Mouse (Mus musculus) intestine, embryonic 16.5 days (tissue): Measurements from ENCODE around the gene Slc4a2. TPM values are rescaled to one million over a fixed set of nuclear protein-coding genes. Genes with fewer than 3 reads are reported as not detected.

Source experiments
- ATAC-seq: fragments of 200-750 bp; cut with Nextera tagmentation; 2 replicates; pipeline ENCODE4 v1.8.0; 2017; ENCODE audit warnings: moderate TSS enrichment, moderate library complexity
- H3K27ac ChIP-seq: fragments of 300-500 bp; sonication (generic); 2 replicates; pipeline ENCODE4 v1.5.1; 2014; ENCODE audit warnings: mild to moderate bottlenecking, low read length
- H3K27me3 ChIP-seq: fragments of 300-500 bp; sonication (generic); replicated peaks from 2 replicates; pipeline ENCODE4 v1.6.1; 2014; ENCODE audit warnings: low read length, control low read depth, mixed read lengths; ENCODE audit not compliant: control insufficient read depth, insufficient read depth
- H3K36me3 ChIP-seq: fragments of 300-500 bp; sonication (generic); 2 replicates; pipeline ENCODE4 v1.6.1; 2014; ENCODE audit warnings: low read length, control low read depth; ENCODE audit not compliant: control insufficient read depth, insufficient read depth
- H3K4me1 ChIP-seq: fragments of 300-500 bp; sonication (generic); 2 replicates; pipeline ENCODE4 v1.6.1; 2014; ENCODE audit warnings: low read length, control low read depth, mixed read lengths; ENCODE audit not compliant: control insufficient read depth, insufficient read depth
- H3K4me2 ChIP-seq: fragments of 300-500 bp; sonication (generic); 2 replicates; pipeline ENCODE4 v1.6.1; 2014; ENCODE audit warnings: low read depth, low read length, control low read depth
- H3K4me3 ChIP-seq: fragments of 300-500 bp; sonication (generic); 2 replicates; pipeline ENCODE4 v1.5.1; 2014; ENCODE audit warnings: mild to moderate bottlenecking, low read length
- H3K9ac ChIP-seq: fragments of 300-500 bp; sonication (generic); 2 replicates; pipeline ENCODE4 v1.6.1; 2014; ENCODE audit warnings: low read depth, low read length
- H3K9me3 ChIP-seq: fragments of 300-500 bp; sonication (generic); 2 replicates; pipeline ENCODE4 v1.6.1; 2016; ENCODE audit warnings: low read length, control low read depth; ENCODE audit not compliant: control insufficient read depth
- WGBS: fragments of 180-500 bp; shearing (Covaris S2); extraction: QIAGEN DNeasy Blood & Tissue Kit; methylation state at CpG from one replicate; pipeline ENCODE4 v1.1.7; 2014; 5-methylcytosine and 5-hydroxymethylcytosine counted together
- polyA plus RNA-seq: library from polyadenylated mRNA; unstranded; fragments of >200 nt; fragmentation: Nextera tagmentation; extraction: Ambion mirVana; gene quantifications from 2 replicates; pipeline ENCODE4 v1.2.1, GENCODE M21; 2015

Gene Slc4a2
- polyA plus RNA-seq, 1 experiment from 2014 or later: 52.7 TPM

DNA sequence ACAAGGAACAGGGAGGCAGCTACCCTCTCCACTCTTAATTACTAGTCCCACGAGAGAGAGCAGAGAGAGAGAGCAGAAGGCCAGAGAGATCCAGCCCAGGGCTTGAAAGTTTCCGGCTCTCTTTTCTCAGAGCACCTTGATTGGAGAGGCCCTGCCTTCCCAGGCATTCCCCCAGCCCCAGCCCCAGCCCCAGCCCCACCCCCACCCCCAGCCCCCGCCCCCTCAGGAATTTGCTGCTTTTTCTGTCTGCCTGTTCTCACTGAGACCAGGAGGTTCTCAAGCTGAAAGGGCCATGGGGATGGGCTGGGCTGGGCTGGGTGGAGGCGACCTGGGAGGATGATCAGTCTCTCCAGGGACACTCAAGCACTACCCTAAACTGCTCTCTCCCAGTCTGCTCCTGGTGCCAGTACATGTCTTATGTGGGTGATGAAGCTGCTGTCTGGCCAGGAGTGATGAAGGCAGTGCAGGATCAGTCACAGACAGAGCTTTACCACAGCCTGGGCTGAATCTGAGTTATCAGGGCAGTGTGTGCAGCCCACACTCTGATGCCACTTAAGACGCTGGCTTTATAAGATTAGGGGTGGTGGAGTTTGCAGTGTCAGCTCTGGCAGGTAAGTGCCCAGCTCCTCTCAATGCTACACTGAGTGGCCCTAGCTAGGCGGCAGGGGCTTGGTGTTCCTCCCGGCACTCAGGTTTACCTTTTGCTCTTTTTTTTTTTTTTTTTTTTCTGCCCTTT is 49.4 kb downstream of the Slc4a2 start:
- Histone ChIP-seq H3K4me3 (no peak overlapping the region), H3K4me1 (peaks cover 35% of the 10 kb centered on the region), H3K9me3 (no peaks in the 10 kb centered on the region), H3K27ac (no peak overlapping the region), H3K36me3 (0 out of 2 replicates have a peak, but pooled peaks cover 4% of the 10 kb centered on the region), H3K27me3 (peaks cover 6% of the 10 kb centered on the region; the same call in 1 of the 2 replicates), H3K4me2 (no peak overlapping the region), H3K9ac (no peak overlapping the region; the same call in 1 of the 2 replicates)
- ATAC-seq: 0 out of 2 replicates have a peak, but pooled peaks have one; percentile 4
- 45% methylated on average over 7 of the region's 7 CpGs for WGBS

DNA sequence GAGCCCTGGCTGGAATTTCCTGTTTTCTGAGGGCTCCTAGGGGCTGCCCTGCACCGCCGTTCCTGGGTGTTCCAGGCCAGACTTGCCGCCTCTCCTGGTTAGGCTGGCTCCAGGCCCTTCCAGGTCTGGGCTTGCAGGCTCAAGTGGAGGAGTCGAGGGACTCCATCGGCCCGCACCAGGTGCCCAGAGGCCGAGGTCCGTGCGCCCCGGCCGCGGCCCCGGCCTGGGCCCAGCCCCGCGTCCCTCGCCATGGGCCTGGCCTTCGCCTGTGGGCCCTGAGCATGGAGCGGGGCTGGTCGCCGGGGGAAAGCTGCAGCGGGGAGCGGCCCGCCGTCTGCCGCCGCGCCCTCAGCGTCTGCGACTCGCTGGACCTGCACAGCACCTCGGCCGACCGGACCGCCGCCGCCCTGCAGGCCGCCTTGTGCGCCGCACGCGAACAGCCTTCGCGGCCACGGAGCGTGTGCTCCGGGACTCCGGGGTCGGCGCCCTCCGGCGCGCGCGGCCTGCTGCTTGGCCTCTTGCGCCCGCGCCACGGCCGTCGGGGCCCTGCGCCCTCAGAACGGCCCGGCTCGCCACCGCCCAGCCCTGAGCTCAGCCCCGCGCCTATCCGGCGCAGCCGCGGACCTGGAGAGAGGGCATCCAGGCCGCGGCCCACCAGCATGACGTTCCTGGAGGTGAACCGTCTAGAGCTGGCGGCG is 50.5 kb downstream of the Slc4a2 start:
- 0 out of 2 replicates have a peak, but pooled peaks cover 8% of the 10 kb centered on the region for H3K36me3 ChIP-seq
- H3K27ac ChIP-seq: peak overlapping the region; percentile 47; the same call in 1 of the 2 replicates
- H3K27me3 ChIP-seq: peaks cover 6% of the 10 kb centered on the region; the same call in 1 of the 2 replicates
- H3K9ac ChIP-seq: peak overlapping the region; percentile 66
- peak overlapping the region; percentile 48 for H3K4me3 ChIP-seq
- H3K9me3 ChIP-seq: no peaks in the 10 kb centered on the region
- peak; percentile 47 for ATAC-seq
- 8% methylated on average over 62 of the region's 77 CpGs for WGBS
- H3K4me2 ChIP-seq: peak overlapping the region; percentile 85
- peaks cover 35% of the 10 kb centered on the region for H3K4me1 ChIP-seq

DNA sequence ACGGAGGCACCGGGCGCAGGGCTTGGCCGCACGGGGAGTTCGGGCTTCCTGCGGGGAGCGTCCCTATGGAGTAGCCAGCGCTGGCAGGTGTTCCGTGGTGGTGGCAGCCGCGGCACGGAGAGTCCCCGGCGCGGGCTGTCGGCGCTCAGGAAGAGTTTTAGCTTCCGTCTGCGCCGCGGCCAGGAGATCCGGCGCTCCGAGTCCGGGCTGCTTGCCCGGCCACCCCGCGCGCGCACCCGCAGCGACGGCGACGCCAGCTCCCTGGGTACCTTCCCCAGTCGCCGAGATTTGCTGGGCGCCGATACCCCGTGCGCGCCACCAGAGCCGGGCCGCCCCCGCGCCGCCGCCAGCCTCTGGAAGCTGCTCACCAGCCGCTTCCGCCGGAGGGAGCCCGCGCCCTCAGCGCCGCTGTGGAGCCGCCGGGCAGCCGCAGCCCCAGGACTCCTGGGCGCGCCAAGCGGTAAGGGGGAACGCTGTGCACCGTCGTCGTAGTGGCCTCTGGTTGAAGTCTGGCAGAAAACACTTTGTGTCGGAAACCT is 51.2 kb downstream of the Slc4a2 start:
- H3K4me1 ChIP-seq: peaks cover 35% of the 10 kb centered on the region
- no peak overlapping the region for H3K27ac ChIP-seq
- H3K27me3 ChIP-seq: peaks cover 6% of the 10 kb centered on the region; the same call in 1 of the 2 replicates
- H3K9ac ChIP-seq: peak overlapping the region; percentile 66
- H3K36me3 ChIP-seq: peaks cover 11% of the 10 kb centered on the region; the same call in 1 of the 2 replicates
- WGBS: 6% methylated on average over 66 of the region's 67 CpGs
- peak overlapping the region; percentile 48 for H3K4me3 ChIP-seq
- ATAC-seq: peak; percentile 37
- H3K9me3 ChIP-seq: no peaks in the 10 kb centered on the region
- H3K4me2 ChIP-seq: peak overlapping the region; percentile 85

DNA sequence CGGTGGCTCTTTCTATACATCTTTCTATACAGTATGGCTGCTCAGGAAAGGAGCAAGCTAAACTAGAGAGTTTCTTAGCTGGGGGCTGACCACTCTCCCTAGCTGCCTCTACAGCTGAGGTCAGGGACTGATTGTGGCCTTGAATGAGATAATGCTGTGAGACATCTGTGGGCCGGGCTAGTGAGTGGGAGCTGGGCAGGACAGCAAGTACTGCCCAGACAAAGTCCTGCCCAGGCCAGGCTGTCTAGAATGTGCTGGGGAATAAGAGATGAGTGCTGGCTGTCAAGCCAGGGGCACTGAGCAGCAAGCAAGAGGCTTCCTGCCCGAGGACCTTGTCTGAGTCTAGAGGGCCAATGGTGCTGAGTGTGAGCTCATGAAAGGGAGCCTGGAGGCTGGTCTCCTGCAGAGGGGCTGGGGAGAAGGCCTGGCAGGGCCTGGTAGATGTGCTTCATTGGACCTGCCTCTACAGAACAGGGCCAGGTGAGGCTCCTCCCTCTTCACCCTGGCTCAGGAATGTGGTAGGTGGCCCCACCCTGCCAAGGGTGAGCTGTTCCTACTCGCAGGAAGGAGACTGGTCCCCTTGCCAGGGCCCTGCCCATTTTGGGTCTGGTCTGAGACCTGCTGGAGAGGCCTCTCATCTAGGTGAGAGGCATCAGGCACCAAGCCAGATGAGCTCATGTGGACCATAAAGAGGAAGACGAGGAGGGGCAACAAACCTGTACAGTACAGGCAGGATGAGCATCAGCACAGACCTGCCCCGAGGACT is 52.0 kb downstream of the Slc4a2 start:
- H3K4me1 ChIP-seq: peaks cover 35% of the 10 kb centered on the region
- peaks cover 6% of the 10 kb centered on the region; the same call in 1 of the 2 replicates for H3K27me3 ChIP-seq
- H3K36me3 ChIP-seq: peaks cover 13% of the 10 kb centered on the region; the same call in 1 of the 2 replicates
- ATAC-seq: peak; percentile 41
- no peak overlapping the region for H3K9ac ChIP-seq
- WGBS: 52% methylated on average over 6 of the region's 6 CpGs
- H3K4me3 ChIP-seq: peak overlapping the region; percentile 48
- H3K27ac ChIP-seq: no peak overlapping the region
- no peaks in the 10 kb centered on the region for H3K9me3 ChIP-seq
- H3K4me2 ChIP-seq: peak overlapping the region; percentile 85

DNA sequence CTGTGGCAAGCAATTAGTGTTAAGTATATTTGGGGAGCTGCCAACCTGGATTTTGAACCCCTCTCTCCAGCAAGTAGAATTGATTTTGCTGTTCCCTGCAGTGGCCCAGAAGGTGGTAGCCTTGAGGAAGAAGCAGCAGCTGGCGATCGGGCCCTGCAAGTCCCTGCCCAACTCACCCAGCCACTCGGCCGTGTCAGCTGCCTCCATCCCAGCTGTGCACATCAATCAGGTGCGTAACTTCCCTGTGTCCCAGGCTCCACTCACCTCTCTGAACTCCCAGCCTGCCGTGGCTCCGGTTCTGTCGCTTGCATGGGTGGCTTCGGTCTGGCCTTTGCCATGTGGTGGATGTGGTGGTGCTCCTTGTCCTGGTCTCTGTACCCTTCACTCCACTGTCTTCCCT is 54.3 kb downstream of the Slc4a2 start:
- H3K4me3 ChIP-seq: no peak overlapping the region
- H3K27me3 ChIP-seq: peaks cover 6% of the 10 kb centered on the region; the same call in 1 of the 2 replicates
- H3K36me3 ChIP-seq: peaks cover 15% of the 10 kb centered on the region; the same call in 1 of the 2 replicates
- 83% methylated on average over 9 of the region's 9 CpGs for WGBS
- no peak overlapping the region for H3K27ac ChIP-seq
- H3K4me2 ChIP-seq: no peak overlapping the region
- H3K9ac ChIP-seq: no peak overlapping the region
- H3K9me3 ChIP-seq: no peaks in the 10 kb centered on the region
- peaks cover 39% of the 10 kb centered on the region for H3K4me1 ChIP-seq
- no peak for ATAC-seq

DNA sequence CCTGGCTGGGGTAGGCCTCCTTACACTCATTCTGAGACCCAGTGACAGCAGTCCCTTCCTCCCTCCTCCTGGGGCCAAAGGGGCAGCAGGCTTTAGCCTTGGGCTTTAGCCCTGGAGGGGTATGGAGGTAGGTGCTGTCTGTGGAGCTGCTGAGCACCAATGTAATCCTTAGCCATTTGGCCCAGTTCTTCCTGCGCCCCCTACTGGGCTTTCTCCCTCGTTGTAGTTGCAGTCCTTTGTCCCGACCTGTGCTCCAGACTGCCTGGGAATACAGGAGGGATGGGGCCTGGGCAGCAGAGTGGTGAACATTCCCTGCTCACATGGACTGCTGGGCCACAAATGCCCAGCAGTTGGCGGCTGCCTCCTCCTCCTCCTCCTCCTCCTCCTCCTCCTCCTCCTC is 58.0 kb downstream of the Slc4a2 start:
- Histone ChIP-seq H3K4me1 (peaks cover 14% of the 10 kb centered on the region), H3K36me3 (peaks cover 16% of the 10 kb centered on the region), H3K27me3 (no peaks in the 10 kb centered on the region), H3K4me3 (no peak overlapping the region), H3K4me2 (no peak overlapping the region), H3K27ac (no peak overlapping the region), H3K9me3 (no peaks in the 10 kb centered on the region), H3K9ac (no peak overlapping the region)
- peak; percentile 40 for ATAC-seq
- 12% methylated on average over 4 of the region's 4 CpGs for WGBS

DNA sequence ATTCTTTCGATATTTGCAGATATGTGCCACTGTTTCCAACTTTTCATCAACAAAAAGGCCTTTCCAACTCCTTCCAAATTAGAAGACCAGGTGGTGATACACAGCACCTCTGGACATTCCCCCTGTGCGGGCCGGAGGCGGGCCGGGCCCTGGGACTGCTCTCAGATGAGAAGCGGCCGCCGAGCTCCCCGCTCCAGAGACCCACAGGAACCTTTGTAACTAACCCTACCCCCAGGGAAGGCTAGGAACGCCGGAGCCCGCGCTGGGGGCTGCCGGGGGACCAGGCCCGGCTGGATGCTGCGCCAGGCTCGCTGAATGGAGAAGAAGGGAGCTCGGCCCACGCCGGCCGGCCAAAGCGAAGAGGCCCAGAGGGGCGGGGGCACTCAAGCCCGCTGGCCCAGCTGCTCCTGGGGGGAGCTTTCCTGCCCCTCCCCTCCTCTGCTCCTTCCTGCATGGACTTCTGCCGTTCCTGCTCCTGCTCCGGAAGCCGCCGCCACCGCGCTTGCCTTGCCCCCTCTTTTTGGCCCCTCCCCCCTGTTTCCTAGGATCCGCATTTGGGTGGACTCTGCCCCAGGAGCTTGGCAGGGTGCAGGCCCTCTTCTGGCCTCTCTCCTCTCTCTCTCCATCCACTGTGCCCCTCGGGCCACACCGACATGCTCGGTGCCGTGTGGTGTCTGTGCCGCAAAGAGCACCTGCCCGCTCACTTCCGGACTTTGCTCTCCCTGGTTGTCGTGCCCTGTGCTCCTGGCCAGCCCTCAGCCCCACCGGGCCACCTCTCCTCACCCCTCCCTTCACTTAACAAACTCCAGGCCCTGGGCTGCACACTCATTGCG is 58.8 kb downstream of the Slc4a2 start:
- Histone ChIP-seq H3K4me1 (peaks cover 14% of the 10 kb centered on the region), H3K27ac (peak overlapping the region; percentile 74), H3K36me3 (peaks cover 16% of the 10 kb centered on the region), H3K4me3 (peak overlapping the region; percentile 8; the same call in 1 of the 2 replicates), H3K4me2 (peak overlapping the region; percentile 23), H3K9me3 (no peaks in the 10 kb centered on the region), H3K27me3 (no peaks in the 10 kb centered on the region), H3K9ac (peak overlapping the region; percentile 52)
- 44% methylated on average over 41 of the region's 41 CpGs for WGBS
- peak; percentile 81 for ATAC-seq

DNA sequence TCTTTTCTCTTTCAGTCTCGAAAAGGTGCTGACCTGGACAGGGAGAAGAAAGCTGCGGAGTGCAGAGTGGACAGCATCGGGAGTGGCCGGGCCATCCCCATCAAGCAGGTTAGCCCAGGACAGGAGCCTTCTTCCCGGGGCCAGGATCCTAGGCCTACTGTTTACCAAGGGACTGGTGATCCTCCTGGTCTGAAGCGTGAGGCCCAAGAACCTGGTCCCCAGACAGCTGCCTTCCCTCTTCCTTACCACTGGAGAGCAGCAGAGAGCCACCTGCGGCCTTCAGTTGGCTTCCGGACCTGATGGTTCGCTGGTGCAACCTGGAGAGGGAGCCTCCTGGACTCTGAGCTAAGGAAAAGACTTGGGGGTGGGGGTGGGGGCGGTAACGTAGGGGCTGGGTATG is 59.7 kb downstream of the Slc4a2 start:
- H3K27me3 ChIP-seq: no peaks in the 10 kb centered on the region
- H3K9me3 ChIP-seq: no peaks in the 10 kb centered on the region
- WGBS: 23% methylated on average over 11 of the region's 11 CpGs
- peak overlapping the region; percentile 52 for H3K9ac ChIP-seq
- peak overlapping the region; percentile 23 for H3K4me2 ChIP-seq
- peaks cover 13% of the 10 kb centered on the region for H3K36me3 ChIP-seq
- peak; percentile 62 for ATAC-seq
- peak overlapping the region; percentile 74 for H3K27ac ChIP-seq
- H3K4me1 ChIP-seq: peaks cover 14% of the 10 kb centered on the region
- H3K4me3 ChIP-seq: no peak overlapping the region
